In the genomic region with DNA sequence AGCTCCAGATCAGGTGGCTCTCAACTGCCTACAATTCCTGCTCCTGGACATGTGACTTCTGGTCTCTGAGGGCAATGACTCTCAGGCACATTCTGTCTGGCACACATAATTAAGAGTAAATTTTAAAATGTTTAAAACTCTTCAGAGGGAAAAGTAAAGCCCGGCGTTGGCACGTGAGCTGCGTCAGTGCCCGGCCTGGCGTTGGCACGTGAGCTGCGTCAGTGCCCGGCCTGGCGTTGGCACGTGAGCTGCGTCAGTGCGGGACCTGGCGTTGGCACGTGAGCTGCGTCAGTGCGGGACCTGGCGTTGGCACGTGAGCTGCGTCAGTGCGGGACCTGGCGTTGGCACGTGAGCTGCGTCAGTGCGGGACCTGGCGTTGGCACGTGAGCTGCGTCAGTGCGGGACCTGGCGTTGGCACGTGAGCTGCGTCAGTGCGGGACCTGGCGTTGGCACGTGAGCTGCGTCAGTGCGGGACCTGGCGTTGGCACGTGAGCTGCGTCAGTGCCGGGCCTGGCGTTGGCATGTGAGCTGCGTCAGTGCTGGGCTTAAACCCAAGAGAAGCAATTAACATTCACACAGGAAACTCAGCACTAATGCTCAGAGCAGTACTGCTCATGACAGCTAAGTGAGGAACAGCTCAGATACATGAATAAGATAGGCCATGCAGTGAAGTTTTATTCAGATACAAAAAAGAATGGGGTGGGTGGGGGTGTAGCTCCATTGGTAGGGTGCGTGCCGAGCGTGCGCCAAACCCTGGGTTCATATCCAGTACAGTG, we compare ENCODE assay signal across 9 mouse cellular contexts. TPM values are rescaled to one million over a fixed set of nuclear protein-coding genes. Genes with fewer than 3 reads are reported as not detected.
DNase-seq lines count a peak whose midpoint lies in the region; ATAC-seq lines count a peak whose summit lies in the region.
"Not testable (repeated sequence)": the region's sequence is repeated elsewhere in the genome, so short reads cannot be mapped to it uniquely, and the experiment has no call there.
"Had no signal": no experiment of that assay in that cellular context is flagged by ENCODE, and none has a peak within 500 bp of the region (broad histone marks: within the 10 kb centered on the region; RNA-seq: fewer than 3 reads in every experiment).

No protein-coding gene starts in this region.

- H3K27me3 ChIP-seq in forebrain, embryonic 13.5 days = not testable (repeated sequence)

- H3K27ac ChIP-seq in forebrain, embryonic 13.5 days = not testable (repeated sequence)

- DNase-seq in cerebellum, adult 11-12 months = peak; percentile 73
- peak; percentile 76 to 86 for DNase-seq in cerebellum, postnatal 10 days
- peak; percentile 43 to 67 for DNase-seq in frontal cortex, postnatal 36 days (ENCODE audit: low spot score in 2 of 2)
- peak; percentile 79 for DNase-seq in layer of hippocampus, adult 9-11 months
- peak; percentile 39 to 75 for DNase-seq in left cerebral cortex, postnatal 25 days (ENCODE audit: low spot score in 2 of 2)
- DNase-seq in right cerebral cortex, postnatal 10 days (ENCODE audit: low spot score in 2 of 2) = peak; percentile 68 to 83

- not testable (repeated sequence) for H3K4me2 ChIP-seq in forebrain, embryonic 13.5 days

- H3K9ac ChIP-seq in forebrain, embryonic 13.5 days = not testable (repeated sequence)

- intact Hi-C loops in left cerebral cortex, postnatal 25 days (cut with DNase I) = not testable (repeated sequence)

- 96% methylated on average over 33 of the region's 47 CpGs for WGBS in forebrain, embryonic 13.5 days

- H3K36me3 ChIP-seq in forebrain, embryonic 13.5 days (ENCODE audit: poor library complexity, severe bottlenecking) = not testable (repeated sequence)

- peak; percentile 63; the same call in 1 of the 2 replicates for ATAC-seq in forebrain, embryonic 13.5 days

- H3K9me3 ChIP-seq in forebrain, embryonic 13.5 days (replicated peaks) = not testable (repeated sequence)

- H3K4me3 ChIP-seq in forebrain, embryonic 13.5 days = not testable (repeated sequence)

- H3K4me1 ChIP-seq in forebrain, embryonic 13.5 days = not testable (repeated sequence)

RNA-seq across cellular contexts. Expression of a gene that starts 24.5 kb away (rescaled TPM):
- 13.1 and 24.1 TPM in 2 replicates for polyA plus RNA-seq in forebrain, embryonic 13.5 days (2015; fragmentation: Nextera tagmentation; extraction: Ambion mirVana)
- total RNA-seq in left cerebral cortex, postnatal 25 days (2021) = 1 to 10 TPM; 2.5 to 2.9 TPM
- total RNA-seq: G1E had no signal
- polyA plus RNA-seq: G1E, Patski had no signal
